Mouse (Mus musculus) hindbrain, embryonic 10.5 days (tissue): ENCODE measurements around the gene Echs1. TPM values are rescaled to one million over a fixed set of nuclear protein-coding genes. Genes with fewer than 3 reads are reported as not detected.
"Not testable (repeated sequence)": the region's sequence is repeated elsewhere in the genome, so short reads cannot be mapped to it uniquely, and the experiment has no call there.

Source experiments
- DNase-seq: peaks from one replicate; pipeline ENCODE4 v3.0.0-alpha.2; 2017; ENCODE audit warnings: low spot score
- H3K27ac ChIP-seq: fragments of 300-500 bp; sonication (generic); 2 replicates; pipeline ENCODE4 v1.5.1; 2016; ENCODE audit warnings: mild to moderate bottlenecking, moderate library complexity
- H3K27me3 ChIP-seq: fragments of 300-500 bp; sonication (generic); 2 replicates; pipeline ENCODE4 v1.6.1; 2016; ENCODE audit warnings: mild to moderate bottlenecking; ENCODE audit not compliant: poor library complexity, insufficient read depth, severe bottlenecking
- H3K36me3 ChIP-seq: fragments of 300-500 bp; sonication (generic); 2 replicates; pipeline ENCODE4 v1.6.1; 2016; ENCODE audit warnings: mild to moderate bottlenecking, moderate library complexity
- H3K4me1 ChIP-seq: fragments of 300-500 bp; sonication (generic); replicated peaks from 2 replicates; pipeline ENCODE4 v1.6.1; 2016; ENCODE audit warnings: mild to moderate bottlenecking
- H3K4me3 ChIP-seq: fragments of 300-500 bp; sonication (generic); 2 replicates; pipeline ENCODE4 v1.5.1; 2016; ENCODE audit warnings: mild to moderate bottlenecking, moderate library complexity
- H3K9me3 ChIP-seq: fragments of 300-500 bp; sonication (generic); 2 replicates; pipeline ENCODE4 v1.6.1; 2016; ENCODE audit warnings: mild to moderate bottlenecking, moderate library complexity
- WGBS: fragments of 180-500 bp; shearing (Covaris S2); methylation state at CpG from one replicate; pipeline ENCODE4 v1.1.7; 2016; 5-methylcytosine and 5-hydroxymethylcytosine counted together
- polyA plus RNA-seq: library from polyadenylated mRNA; unstranded; fragments of >200 nt; fragmentation: Nextera tagmentation; extraction: Ambion mirVana; gene quantifications from 2 replicates; pipeline ENCODE4 v1.2.1, GENCODE M21; 2016

Gene Echs1
- polyA plus RNA-seq, 1 experiment from 2014 or later, result 153 TPM

DNA sequence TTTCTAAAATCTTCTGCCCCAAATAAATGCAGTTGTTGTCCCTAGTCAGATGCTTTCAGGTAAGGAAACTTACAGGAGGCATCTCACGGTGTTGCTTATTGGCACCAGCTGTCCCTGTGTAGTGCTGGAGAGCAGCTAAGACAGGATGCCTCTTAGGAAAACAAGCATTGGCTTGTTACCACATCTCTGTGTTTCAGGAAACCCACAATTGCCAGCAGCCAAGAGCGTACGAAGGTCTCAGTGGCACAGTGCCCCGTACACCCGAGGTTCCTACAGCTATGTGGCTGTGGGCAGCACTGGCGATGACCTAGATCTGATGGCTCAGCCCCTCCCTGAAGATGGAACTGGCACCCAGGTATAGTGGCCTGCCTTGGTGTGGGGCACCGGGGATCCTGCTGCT is 15.9 kb upstream of the Echs1 start:
- H3K4me3 ChIP-seq, H3K27me3 ChIP-seq, H3K9me3 ChIP-seq, H3K27ac ChIP-seq, DNase-seq, H3K4me1 ChIP-seq: not testable (repeated sequence)
- peaks cover 24% of the 10 kb centered on the region for H3K36me3 ChIP-seq
- 96% methylated on average over 7 of the region's 7 CpGs for WGBS

GRCm38 (mm10) chr7:140127911-140128310 is 11.6 kb upstream of the Echs1 start:
- peaks cover 22% of the 10 kb centered on the region for H3K4me1 ChIP-seq
- H3K4me3 ChIP-seq, result no peak overlapping the region
- H3K9me3 ChIP-seq, result no peaks in the 10 kb centered on the region
- peaks cover 24% of the 10 kb centered on the region for H3K36me3 ChIP-seq
- WGBS, result 90% methylated on average over 2 of the region's 2 CpGs
- H3K27me3 ChIP-seq, result no peaks in the 10 kb centered on the region
- H3K27ac ChIP-seq, result no peak overlapping the region
- no peak for DNase-seq

DNA sequence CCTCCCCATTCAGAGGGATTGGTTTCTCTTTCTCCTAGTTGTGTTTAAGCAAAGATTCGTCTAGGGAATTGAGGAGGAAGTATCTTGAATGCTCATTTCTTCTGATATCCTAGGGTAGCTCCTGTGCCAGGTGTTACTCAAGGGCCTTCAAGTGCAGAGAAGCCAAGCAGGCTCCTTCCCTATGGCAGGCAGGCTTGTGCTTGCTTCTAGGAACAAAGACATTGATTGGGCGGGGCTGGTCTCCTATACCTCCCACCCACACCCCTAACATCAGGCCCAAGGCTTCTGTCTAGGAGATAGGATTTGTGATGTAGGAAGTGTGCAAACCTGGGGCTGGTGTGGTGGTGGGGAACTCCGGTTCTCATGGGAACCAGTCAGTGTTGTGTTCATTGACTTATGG is 10.7 kb upstream of the Echs1 start:
- Histone ChIP-seq H3K4me3 (no peak overlapping the region), H3K4me1 (peaks cover 22% of the 10 kb centered on the region), H3K27ac (no peak overlapping the region), H3K9me3 (no peaks in the 10 kb centered on the region), H3K27me3 (no peaks in the 10 kb centered on the region), H3K36me3 (peaks cover 24% of the 10 kb centered on the region)
- no peak for DNase-seq
- 83% methylated on average over 3 of the region's 3 CpGs for WGBS

DNA sequence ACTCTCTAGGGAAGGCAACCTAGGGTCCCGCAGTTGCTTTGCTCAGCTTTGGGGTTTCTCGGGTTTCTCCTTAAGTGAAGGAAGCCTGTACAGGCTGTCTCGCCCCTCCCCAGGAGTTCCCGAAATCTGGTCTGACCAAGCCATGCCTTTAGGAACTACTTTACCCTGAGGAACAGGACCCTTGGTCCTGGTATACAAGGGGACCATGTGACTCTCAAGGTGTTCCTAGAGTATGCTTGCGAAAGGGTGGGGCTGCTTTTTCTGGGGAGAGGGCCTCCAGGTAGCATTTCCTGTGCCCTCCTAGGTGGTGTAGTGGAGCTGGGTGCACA is 9.7 kb upstream of the Echs1 start:
- Histone ChIP-seq H3K4me3 (peak overlapping the region; percentile 82), H3K4me1 (peaks cover 22% of the 10 kb centered on the region), H3K27me3 (no peaks in the 10 kb centered on the region), H3K27ac (peak overlapping the region; percentile 91), H3K36me3 (peaks cover 20% of the 10 kb centered on the region), H3K9me3 (no peaks in the 10 kb centered on the region)
- DNase-seq, result no peak
- 8% methylated on average over 5 of the region's 5 CpGs for WGBS

- peak; percentile 95 for DNase-seq
- no peaks in the 10 kb centered on the region for H3K27me3 ChIP-seq
- WGBS, result 1% methylated on average over 40 of the region's 40 CpGs
- peaks cover 22% of the 10 kb centered on the region for H3K4me1 ChIP-seq
- H3K36me3 ChIP-seq, result peaks cover 15% of the 10 kb centered on the region
- H3K4me3 ChIP-seq, result peak overlapping the region; percentile 82
- peak overlapping the region; percentile 91 for H3K27ac ChIP-seq
- no peaks in the 10 kb centered on the region for H3K9me3 ChIP-seq
These were observed 9.2 kb upstream of the Echs1 start for GRCm38 (mm10) chr7:140125278-140126021.

- Histone ChIP-seq H3K27me3 (no peaks in the 10 kb centered on the region), H3K36me3 (peaks cover 4% of the 10 kb centered on the region; the same call in 1 of the 2 replicates), H3K4me1 (peaks cover 22% of the 10 kb centered on the region), H3K4me3 (no peak overlapping the region), H3K27ac (no peak overlapping the region), H3K9me3 (no peaks in the 10 kb centered on the region)
- WGBS, result 95% methylated on average over 1 of the region's 1 CpGs
- no peak for DNase-seq
These were observed 8.1 kb upstream of the Echs1 start for GRCm38 (mm10) chr7:140124382-140124781.

DNA sequence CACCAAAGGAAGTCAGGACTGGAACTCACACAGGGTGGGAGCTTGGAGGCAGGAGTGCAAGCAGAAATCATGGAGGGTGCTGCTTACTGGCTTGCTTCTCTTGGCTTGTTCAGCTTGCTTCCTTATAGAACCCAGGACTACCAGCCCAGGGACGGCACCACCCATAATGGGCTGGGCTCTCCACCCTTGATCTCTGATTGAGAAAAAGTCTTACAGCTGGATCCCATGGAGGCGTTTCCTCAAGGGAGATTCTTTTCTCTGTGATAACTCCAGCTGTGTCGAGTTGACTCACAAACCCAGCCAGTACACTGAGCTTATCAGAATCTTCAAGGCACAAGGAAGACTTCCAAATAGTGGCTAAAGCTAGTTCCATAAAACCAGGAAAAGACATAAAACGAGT is 6.5 kb upstream of the Echs1 start:
- H3K4me1 ChIP-seq, result peaks cover 22% of the 10 kb centered on the region
- no peak overlapping the region for H3K27ac ChIP-seq
- no peaks in the 10 kb centered on the region for H3K36me3 ChIP-seq
- H3K4me3 ChIP-seq, result no peak overlapping the region
- no peak for DNase-seq
- no peaks in the 10 kb centered on the region for H3K9me3 ChIP-seq
- no peaks in the 10 kb centered on the region for H3K27me3 ChIP-seq
- WGBS, result 39% methylated on average over 4 of the region's 4 CpGs

- H3K4me1 ChIP-seq, result peaks cover 21% of the 10 kb centered on the region
- no peak overlapping the region for H3K27ac ChIP-seq
- H3K36me3 ChIP-seq, result no peaks in the 10 kb centered on the region
- H3K4me3 ChIP-seq, result no peak overlapping the region
- no peaks in the 10 kb centered on the region for H3K9me3 ChIP-seq
- H3K27me3 ChIP-seq, result no peaks in the 10 kb centered on the region
- DNase-seq, result no peak
- WGBS, result 80% methylated on average over 13 of the region's 13 CpGs
These were observed 5.1 kb upstream of the Echs1 start for GRCm38 (mm10) chr7:140121338-140121910.

GRCm38 (mm10) chr7:140120484-140120883 is 4.2 kb upstream of the Echs1 start:
- Histone ChIP-seq H3K27me3 (no peaks in the 10 kb centered on the region), H3K36me3 (no peaks in the 10 kb centered on the region), H3K9me3 (no peaks in the 10 kb centered on the region), H3K4me1 (peaks cover 17% of the 10 kb centered on the region), H3K27ac (no peak overlapping the region), H3K4me3 (no peak overlapping the region)
- WGBS, result 89% methylated on average over 2 of the region's 2 CpGs
- DNase-seq, result no peak

- Histone ChIP-seq H3K36me3 (peaks cover 23% of the 10 kb centered on the region), H3K9me3 (no peaks in the 10 kb centered on the region), H3K27ac (peak within 1 kb of the TSS; percentile 94), H3K27me3 (no peaks in the 10 kb centered on the region), H3K4me3 (peak within 1 kb of the TSS; percentile 83), H3K4me1 (peaks cover 14% of the 10 kb centered on the region)
- 5% methylated on average over 23 of the region's 23 CpGs for WGBS
- peak; percentile 25 for DNase-seq
These were observed 520 bp downstream of the Echs1 start, which contains the start of gene Paox for GRCm38 (mm10) chr7:140115583-140116328. Gene Paox, plus strand, starts transcription at chr7:140115799.

DNA sequence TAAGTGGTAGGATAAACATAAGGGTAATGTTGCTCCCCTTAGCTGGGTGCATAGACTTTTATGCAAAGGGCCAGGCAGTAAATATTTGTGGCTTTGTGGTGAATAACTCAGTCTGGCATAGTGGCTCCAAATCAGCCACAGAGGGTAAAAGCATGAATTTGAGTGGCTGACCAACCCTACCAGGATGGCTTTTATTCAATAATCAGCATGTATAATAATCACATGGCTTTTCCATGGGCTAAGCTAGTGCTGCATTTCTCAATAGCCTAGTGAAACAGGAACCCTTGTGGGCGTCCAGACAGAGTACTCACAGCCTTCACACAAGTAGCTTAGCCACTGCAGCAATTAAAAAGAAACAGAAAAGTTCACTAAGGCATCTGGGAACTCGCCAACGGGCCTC is 4.3 kb downstream of the Echs1 start:
- DNase-seq, result no peak
- H3K4me3 ChIP-seq, result no peak overlapping the region
- no peaks in the 10 kb centered on the region for H3K9me3 ChIP-seq
- 66% methylated on average over 3 of the region's 3 CpGs for WGBS
- H3K4me1 ChIP-seq, result peaks cover 13% of the 10 kb centered on the region
- peaks cover 61% of the 10 kb centered on the region for H3K36me3 ChIP-seq
- H3K27me3 ChIP-seq, result no peaks in the 10 kb centered on the region
- H3K27ac ChIP-seq, result no peak overlapping the region

GRCm38 (mm10) chr7:140104009-140104408 is 12.3 kb downstream of the Echs1 start:
- Histone ChIP-seq H3K4me1 (peaks cover 18% of the 10 kb centered on the region), H3K27ac (no peak overlapping the region), H3K4me3 (no peak overlapping the region), H3K9me3 (no peaks in the 10 kb centered on the region), H3K36me3 (peaks cover 39% of the 10 kb centered on the region), H3K27me3 (peaks cover 18% of the 10 kb centered on the region)
- 86% methylated on average over 4 of the region's 4 CpGs for WGBS
- DNase-seq, result no peak
